Mouse (Mus musculus) layer of hippocampus, adult 9-10 months (tissue): Measurements from ENCODE around the gene Nr4a1.

Experiments used
- DNase-seq: peaks from one replicate; pipeline ENCODE4 v3.0.0; 2022; ENCODE audit warnings: low spot score

The Nr4a1 gene

GRCm38 (mm10) chr15:101286129-101286770 is 32.2 kb downstream of the Nr4a1 start:
- DNase-seq = no peak

- DNase-seq = no peak
Measured at GRCm38 (mm10) chr15:101287361-101287760, 33.3 kb downstream of the Nr4a1 start.

- DNase-seq = no peak
Measured at GRCm38 (mm10) chr15:101290354-101290753, 36.3 kb downstream of the Nr4a1 start.

GRCm38 (mm10) chr15:101292012-101292411 is 37.9 kb downstream of the Nr4a1 start:
- DNase-seq = no peak

- no peak for DNase-seq
Measured at GRCm38 (mm10) chr15:101293025-101293621, 39.1 kb downstream of the Nr4a1 start, which contains the start of gene 6030408B16Rik. TSS of gene 6030408B16Rik (plus strand) at chr15:101293212.

- no peak for DNase-seq
Measured at GRCm38 (mm10) chr15:101294028-101294894, 40.2 kb downstream of the Nr4a1 start.

- DNase-seq = no peak
Measured at GRCm38 (mm10) chr15:101295106-101295505, 41.0 kb downstream of the Nr4a1 start.

- DNase-seq = no peak
Measured at GRCm38 (mm10) chr15:101295616-101296015, 41.5 kb downstream of the Nr4a1 start.

- no peak for DNase-seq
Measured at GRCm38 (mm10) chr15:101296091-101296490, 42.0 kb downstream of the Nr4a1 start.

GRCm38 (mm10) chr15:101297988-101298387 is 43.9 kb downstream of the Nr4a1 start:
- no peak for DNase-seq

- DNase-seq = no peak
Measured at GRCm38 (mm10) chr15:101298550-101298949, 44.5 kb downstream of the Nr4a1 start.

GRCm38 (mm10) chr15:101299480-101299960 is 45.5 kb downstream of the Nr4a1 start:
- no peak for DNase-seq

- DNase-seq = no peak
Measured at GRCm38 (mm10) chr15:101300128-101300527, 46.1 kb downstream of the Nr4a1 start.

- DNase-seq = no peak
Measured at GRCm38 (mm10) chr15:101302201-101302600, 48.1 kb downstream of the Nr4a1 start.

GRCm38 (mm10) chr15:101303830-101304229 is 49.8 kb downstream of the Nr4a1 start:
- no peak for DNase-seq

GRCm38 (mm10) chr15:101306459-101306858 is 52.4 kb downstream of the Nr4a1 start:
- no peak for DNase-seq

- no peak for DNase-seq
Measured at GRCm38 (mm10) chr15:101308440-101309348, 54.6 kb downstream of the Nr4a1 start.

- DNase-seq = no peak
Measured at GRCm38 (mm10) chr15:101309493-101309892, 55.4 kb downstream of the Nr4a1 start.

- no peak for DNase-seq
Measured at GRCm38 (mm10) chr15:101311087-101311770, 57.2 kb downstream of the Nr4a1 start.

GRCm38 (mm10) chr15:101312006-101312405 is 57.9 kb downstream of the Nr4a1 start:
- no peak for DNase-seq

GRCm38 (mm10) chr15:101315378-101315777 is 61.3 kb downstream of the Nr4a1 start:
- no peak for DNase-seq
